Mouse (Mus musculus) CH12.LX (cell line): Measurements from ENCODE around the gene Myo3b. TPM values are rescaled to one million over a fixed set of nuclear protein-coding genes. Genes with fewer than 3 reads are reported as not detected.
"Not testable (repeated sequence)": the region's sequence is repeated elsewhere in the genome, so short reads cannot be mapped to it uniquely, and the experiment has no call there.

Experiments
- DNase-seq: peaks from one replicate; pipeline ENCODE4 v3.0.0-alpha.2; 2013; ENCODE audit errors: extremely low read depth
- H3K27ac ChIP-seq: 2 replicates; pipeline ENCODE4 v1.5.1; 2012; ENCODE audit warnings: low read depth, mild to moderate bottlenecking, control low read depth, moderate library complexity; ENCODE audit not compliant: insufficient read depth
- H3K27me3 ChIP-seq: replicated peaks from 2 replicates; pipeline ENCODE3; 2012; ENCODE audit warnings: inconsistent platforms
- H3K36me3 ChIP-seq, 2 experiments: replicated peaks in 1 of 2; 2 replicates each; pipeline versions ENCODE3 to v1.6.1; 2012; ENCODE audit warnings: inconsistent platforms in 1 of 2, low read length in 1 of 2, mild to moderate bottlenecking in 1 of 2, mixed read lengths in 1 of 2, moderate library complexity in 1 of 2; ENCODE audit not compliant: control insufficient read depth in 1 of 2, insufficient read depth in 1 of 2
- H3K4me1 ChIP-seq, 2 experiments: 2 replicates each; pipeline ENCODE4 v1.6.1; 2012; ENCODE audit warnings: inconsistent platforms in 1 of 2, moderate library complexity in 1 of 2; ENCODE audit not compliant: insufficient read depth in 2 of 2, control insufficient read depth in 1 of 2
- H3K4me2 ChIP-seq: 2 replicates; pipeline ENCODE4 v1.6.1; 2012; ENCODE audit warnings: low read depth, mild to moderate bottlenecking, control low read depth; ENCODE audit not compliant: poor library complexity, insufficient read depth, severe bottlenecking
- H3K4me3 ChIP-seq, 3 experiments: fragments of 150-350 bp in 1 of 3; sonication (generic) in 1 of 3; replicated peaks in 1 of 3; 2 replicates each; pipeline versions ENCODE3 to v1.5.1; 2011 to 2012; ENCODE audit warnings: low read depth in 2 of 3, low read length in 2 of 3, mild to moderate bottlenecking in 2 of 3, moderate library complexity in 2 of 3, control low read depth in 1 of 3, improper control_type of control experiment in 1 of 3, inconsistent platforms in 1 of 3, mixed read lengths in 1 of 3; ENCODE audit not compliant: poor library complexity in 1 of 3
- H3K79me2 ChIP-seq: replicated peaks from 2 replicates; pipeline ENCODE4 v1.6.1; 2012; ENCODE audit warnings: mild to moderate bottlenecking, moderate library complexity; ENCODE audit not compliant: control insufficient read depth, poor library complexity, insufficient read depth, severe bottlenecking; ENCODE audit errors: extremely low read depth
- H3K9ac ChIP-seq: 2 replicates; pipeline ENCODE4 v1.6.1; 2012; ENCODE audit warnings: low read depth, mild to moderate bottlenecking, control low read depth, moderate library complexity; ENCODE audit not compliant: insufficient read depth
- H3K9me3 ChIP-seq: replicated peaks from 2 replicates; pipeline ENCODE3; 2012; ENCODE audit warnings: low read length, inconsistent platforms, mixed read lengths
- BHLHE40 ChIP-seq: IDR thresholded peaks from 2 replicates; pipeline ENCODE4 v1.6.1; 2011; ENCODE audit warnings: mild to moderate bottlenecking, low read depth, low read length, improper control_type of control experiment
- CHD2 ChIP-seq: IDR thresholded peaks from 2 replicates; pipeline ENCODE4 v1.6.1; 2011; ENCODE audit warnings: low read length, improper control_type of control experiment
- CTCF ChIP-seq, 2 experiments: IDR thresholded peaks in 1 of 2; conservative IDR thresholded peaks in 1 of 2; 2 replicates each; pipeline ENCODE4 v1.5.1; 2011 to 2012; ENCODE audit warnings: low read depth in 2 of 2, low read length in 2 of 2, improper control_type of control experiment in 1 of 2, inconsistent platforms in 1 of 2, mild to moderate bottlenecking in 1 of 2, moderate library complexity in 1 of 2
- EP300 ChIP-seq: IDR thresholded peaks from 2 replicates; pipeline ENCODE4 v1.6.1; 2011; ENCODE audit warnings: low read length, improper control_type of control experiment
- GABPA ChIP-seq: IDR thresholded peaks from 2 replicates; pipeline ENCODE4 v1.6.1; 2012; ENCODE audit warnings: low read depth, low read length, improper control_type of control experiment, inconsistent platforms; ENCODE audit not compliant: insufficient replicate concordance
- HCFC1 ChIP-seq: IDR thresholded peaks from 2 replicates; pipeline ENCODE4 v1.6.1; 2012; ENCODE audit warnings: low read depth, mild to moderate bottlenecking, inconsistent platforms, low read length, improper control_type of control experiment
- IRF4 ChIP-seq: IDR thresholded peaks from 2 replicates; pipeline ENCODE4 v1.6.1; 2014; ENCODE audit warnings: low read depth, mild to moderate bottlenecking, inconsistent platforms, low read length, improper control_type of control experiment
- JUN ChIP-seq: IDR thresholded peaks from 2 replicates; pipeline ENCODE4 v1.6.1; 2011; ENCODE audit warnings: low read depth, mild to moderate bottlenecking, low read length, improper control_type of control experiment, moderate library complexity; ENCODE audit not compliant: insufficient read depth
- KAT2A ChIP-seq: IDR thresholded peaks from 2 replicates; pipeline ENCODE4 v1.6.1; 2012; ENCODE audit warnings: low read length, improper control_type of control experiment, inconsistent platforms; ENCODE audit not compliant: insufficient replicate concordance
- MAZ ChIP-seq: IDR thresholded peaks from 2 replicates; pipeline ENCODE4 v1.6.1; 2012; ENCODE audit warnings: low read depth, mild to moderate bottlenecking, inconsistent platforms, low read length, improper control_type of control experiment, moderate library complexity
- MEF2A ChIP-seq: IDR thresholded peaks from 2 replicates; pipeline ENCODE4 v1.6.1; 2014; ENCODE audit warnings: low read depth, mild to moderate bottlenecking, inconsistent platforms, low read length, improper control_type of control experiment, borderline replicate concordance
- MXI1 ChIP-seq: IDR thresholded peaks from 2 replicates; pipeline ENCODE4 v1.6.1; 2011; ENCODE audit warnings: mild to moderate bottlenecking, low read depth, low read length, improper control_type of control experiment
- NELFE ChIP-seq: IDR thresholded peaks from 2 replicates; pipeline ENCODE4 v1.6.1; 2011; ENCODE audit warnings: low read depth, low read length, improper control_type of control experiment
- NRF1 ChIP-seq: IDR thresholded peaks from 2 replicates; pipeline ENCODE4 v1.6.1; 2014; ENCODE audit warnings: low read depth, mild to moderate bottlenecking, inconsistent platforms, low read length, improper control_type of control experiment, moderate library complexity
- PAX5 ChIP-seq: IDR thresholded peaks from 2 replicates; pipeline ENCODE4 v1.6.1; 2012; ENCODE audit warnings: low read length, inconsistent platforms, mixed read lengths
- POLR2AphosphoS2 ChIP-seq: IDR thresholded peaks from 2 replicates; pipeline ENCODE4 v1.6.1; 2011; ENCODE audit warnings: low read depth, low read length, improper control_type of control experiment
- SIN3A ChIP-seq: IDR thresholded peaks from 2 replicates; pipeline ENCODE4 v1.6.1; 2012; ENCODE audit warnings: low read length, improper control_type of control experiment, inconsistent platforms
- SMC3 ChIP-seq: IDR thresholded peaks from 2 replicates; pipeline ENCODE4 v1.6.1; 2011; ENCODE audit warnings: low read depth, low read length, improper control_type of control experiment
- TBP ChIP-seq: conservative IDR thresholded peaks from 2 replicates; pipeline ENCODE4 v1.6.1; 2011; ENCODE audit warnings: low read depth, low read length, improper control_type of control experiment
- TCF12 ChIP-seq: IDR thresholded peaks from 2 replicates; pipeline ENCODE4 v1.6.1; 2014; ENCODE audit warnings: low read depth, mild to moderate bottlenecking, inconsistent platforms, low read length, improper control_type of control experiment
- UBTF ChIP-seq: IDR thresholded peaks from 2 replicates; pipeline ENCODE4 v1.6.1; 2012; ENCODE audit warnings: low read depth, mild to moderate bottlenecking, inconsistent platforms, low read length, improper control_type of control experiment, moderate library complexity
- USF1 ChIP-seq: IDR thresholded peaks from 2 replicates; pipeline ENCODE4 v1.6.1; 2014; ENCODE audit warnings: low read depth, mild to moderate bottlenecking, inconsistent platforms, low read length, improper control_type of control experiment
- USF2 ChIP-seq: conservative IDR thresholded peaks from 2 replicates; pipeline ENCODE4 v1.6.1; 2011; ENCODE audit warnings: low read depth, low read length, improper control_type of control experiment
- ZNF384 ChIP-seq: IDR thresholded peaks from 2 replicates; pipeline ENCODE4 v1.6.1; 2012; ENCODE audit warnings: low read depth, low read length, improper control_type of control experiment, inconsistent platforms
- dilution Hi-C: fragments of 300-500 bp; cut with MboI; formaldehyde crosslinking; loops from 2 replicates; pipeline ENCODE4 v1.14.3; 2020; ENCODE audit warnings: low sequenced_read_pairs; ENCODE audit not compliant: extremely low pct_unique_long_range_greater_than_20kb, extremely low pct_ligation_motif_present
- in situ Hi-C: fragments of 300-500 bp; cut with MboI; formaldehyde crosslinking; loops from 3 replicates; pipeline ENCODE4 v1.14.3; 2019; ENCODE audit warnings: low sequenced_read_pairs, low pct_ligation_motif_present, low pct_unique_long_range_greater_than_20kb, mixed read lengths
- polyA plus RNA-seq: library from polyadenylated mRNA; unstranded; fragments of >175 nt; gene quantifications from 2 replicates; pipeline ENCODE4 v1.2.1, GENCODE M21; 2012; ENCODE audit warnings: low read depth; ENCODE audit not compliant: insufficient read length
- total RNA-seq, 2 experiments: library from RNA; depleted of rRNA; stranded (reverse); fragments of 300-350 nt in 1 of 2; fragments of >200 nt in 1 of 2; gene quantifications; 2 replicates each; pipeline ENCODE4 v1.2.3; 2012 to 2014

Myo3b gene
- total and polyA plus RNA-seq, 3 experiments, result 0.63 to 0.76 (median 0.64) TPM

GRCm38 (mm10) chr2:69994082-69994736, 44.7 kb upstream of the Myo3b start:
- dilution Hi-C loops, H3K4me3 ChIP-seq, H3K9ac ChIP-seq, H3K4me2 ChIP-seq, H3K9me3 ChIP-seq, in situ Hi-C loops, H3K79me2 ChIP-seq, H3K27me3 ChIP-seq, H3K27ac ChIP-seq, DNase-seq: not testable (repeated sequence)
- Histone ChIP-seq H3K4me1 (peaks cover 0 to 23% of the 10 kb centered on the region in 2 experiments; a peak in 2 of 4 replicates), H3K36me3 (peaks cover 25 to 56% of the 10 kb centered on the region in 2 experiments)
- peak; percentile 65; the same call in 1 of the 2 replicates for TF ChIP-seq TCF12

DNA sequence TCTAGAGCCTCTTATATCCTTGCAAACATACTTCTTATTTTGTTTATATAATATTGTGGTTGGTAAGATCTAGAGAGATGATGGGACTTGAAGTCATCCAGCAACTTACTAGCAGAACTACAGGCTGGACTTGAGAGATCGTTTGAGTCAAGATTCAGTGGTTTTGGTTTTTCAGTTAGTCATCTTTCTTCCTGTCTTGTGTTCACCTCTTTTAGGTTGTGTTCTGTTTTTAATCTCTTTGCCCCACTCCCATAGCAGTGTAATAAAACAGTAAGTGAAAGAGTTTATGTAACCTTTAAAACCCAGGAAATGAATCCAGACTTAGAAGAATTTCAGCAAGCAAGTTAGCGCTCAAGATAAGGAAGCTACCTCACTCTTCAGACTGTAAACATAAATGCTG, 44.1 kb upstream of the Myo3b start:
- Histone ChIP-seq H3K4me2 (no peak overlapping the region), H3K4me1 (peaks cover 0 to 24% of the 10 kb centered on the region in 2 experiments; a peak in 2 of 4 replicates), H3K36me3 (peaks cover 21 to 51% of the 10 kb centered on the region in 2 experiments), H3K27ac (no peak overlapping the region)
- TF ChIP-seq CHD2, result no peak
- no peak for TF ChIP-seq TCF12
- no peak for TF ChIP-seq GABPA
- TF ChIP-seq NELFE, result no peak
- TF ChIP-seq BHLHE40, result no peak
- no peak for TF ChIP-seq JUN
- TF ChIP-seq, all 38 proteins: peak for 0
- H3K79me2 ChIP-seq, result no peaks in the 10 kb centered on the region
- dilution Hi-C loops (no loop called here), in situ Hi-C loops (no loop called here)
- H3K9me3 ChIP-seq, result no peaks in the 10 kb centered on the region
- peak; percentile 34 for DNase-seq
- H3K27me3 ChIP-seq, result no peaks in the 10 kb centered on the region
- no peak overlapping the region for H3K4me3 ChIP-seq
- H3K9ac ChIP-seq, result no peak overlapping the region

DNA sequence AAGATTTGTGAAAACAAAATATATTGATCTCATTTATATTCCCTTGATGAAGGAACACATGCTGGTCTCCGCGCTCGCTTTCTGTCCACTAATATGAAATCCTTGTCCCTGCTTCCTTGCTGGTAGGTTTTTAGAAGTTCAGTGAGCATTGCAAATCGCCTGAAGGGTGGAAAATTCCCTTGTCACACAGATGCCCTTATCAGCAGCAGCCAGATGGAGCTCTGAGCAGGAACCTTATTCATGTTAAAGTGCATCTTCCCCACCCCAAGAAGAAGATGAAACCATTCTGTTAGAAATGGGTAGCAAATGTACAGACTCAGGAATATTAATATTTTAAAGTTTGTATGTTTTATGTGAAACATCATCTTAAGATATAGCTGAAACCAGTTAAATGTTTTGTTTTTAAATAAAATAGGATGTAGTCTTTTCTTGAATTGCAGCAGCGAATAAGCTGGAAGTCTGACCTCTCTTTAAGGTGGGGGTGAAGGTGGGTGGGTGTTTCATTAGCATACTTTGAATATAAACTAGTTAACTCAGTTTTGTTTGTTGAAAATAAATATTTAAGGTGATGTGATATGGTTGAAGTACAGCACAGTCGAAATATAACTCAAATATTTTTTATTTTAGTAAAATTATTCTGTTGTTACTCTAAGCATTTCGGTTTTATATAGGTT, 39.7 kb upstream of the Myo3b start:
- no peak overlapping the region for H3K4me2 ChIP-seq
- H3K36me3 ChIP-seq, result peaks cover 9 to 44% of the 10 kb centered on the region in 2 experiments
- H3K4me3 ChIP-seq, result no peak overlapping the region
- peaks cover 0 to 19% of the 10 kb centered on the region in 2 experiments; a peak in 2 of 4 replicates for H3K4me1 ChIP-seq
- DNase-seq, result no peak
- H3K79me2 ChIP-seq, result no peaks in the 10 kb centered on the region
- no peaks in the 10 kb centered on the region for H3K27me3 ChIP-seq
- dilution Hi-C loops (no loop called here), in situ Hi-C loops (no loop called here)
- H3K27ac ChIP-seq, result no peak overlapping the region
- H3K9me3 ChIP-seq, result no peaks in the 10 kb centered on the region
- H3K9ac ChIP-seq, result no peak overlapping the region
- TF ChIP-seq NRF1 (no peak), SIN3A (no peak), PAX5 (no peak), USF1 (no peak), HCFC1 (no peak), KAT2A (no peak), JUN (no peak), UBTF (no peak), MXI1 (no peak), USF2 (no peak), POLR2AphosphoS2 (no peak), SMC3 (no peak), IRF4 (no peak), EP300 (no peak), TBP (no peak), CTCF (conservative IDR thresholded peaks at IDR 0.05 in 1 of 2, IDR thresholded peaks at IDR 0.05 in 1 of 2; ENCODE audit: low read depth in 2 of 2, low read length in 2 of 2) (no peak), ZNF384 (no peak), MEF2A (no peak), MAZ (no peak)
